Mouse (Mus musculus) cortical plate, adult 2 months (tissue): ENCODE measurements around the gene Ccdc38. TPM values are rescaled to one million over a fixed set of nuclear protein-coding genes. Genes with fewer than 3 reads are reported as not detected.

ENCODE experiments used
- H3K27ac ChIP-seq: fragments of 200-500 bp; 2 replicates; pipeline ENCODE4 v1.5.1; 2012; ENCODE audit warnings: low read length, control low read depth, inconsistent platforms; ENCODE audit not compliant: insufficient read depth
- H3K4me1 ChIP-seq: fragments of 200-500 bp; 2 replicates; pipeline ENCODE4 v1.6.1; 2011; ENCODE audit warnings: low read length; ENCODE audit not compliant: control insufficient read depth, insufficient read depth
- H3K4me3 ChIP-seq: fragments of 200-500 bp; 2 replicates; pipeline ENCODE4 v1.5.1; 2011; ENCODE audit warnings: mild to moderate bottlenecking, low read length, control low read depth; ENCODE audit not compliant: insufficient read depth
- CTCF ChIP-seq: fragments of 200-500 bp; IDR thresholded peaks from 2 replicates; pipeline ENCODE4 v1.5.1; 2011; ENCODE audit warnings: mild to moderate bottlenecking, control low read depth, low read length; ENCODE audit not compliant: insufficient read depth; ENCODE audit errors: extremely low read depth
- POLR2A ChIP-seq: fragments of 200-500 bp; IDR thresholded peaks from 2 replicates; pipeline ENCODE4 v1.6.1; 2011; ENCODE audit warnings: mild to moderate bottlenecking, low read length, control low read depth; ENCODE audit not compliant: insufficient read depth; ENCODE audit errors: extremely low read depth
- polyA plus RNA-seq: library from polyadenylated mRNA; depleted of rRNA; stranded (reverse); fragments of >200 nt; gene quantifications from 2 replicates; pipeline ENCODE4 v1.2.3, GENCODE M21; 2012

Gene Ccdc38
- polyA plus RNA-seq, 1 experiment = not detected

DNA sequence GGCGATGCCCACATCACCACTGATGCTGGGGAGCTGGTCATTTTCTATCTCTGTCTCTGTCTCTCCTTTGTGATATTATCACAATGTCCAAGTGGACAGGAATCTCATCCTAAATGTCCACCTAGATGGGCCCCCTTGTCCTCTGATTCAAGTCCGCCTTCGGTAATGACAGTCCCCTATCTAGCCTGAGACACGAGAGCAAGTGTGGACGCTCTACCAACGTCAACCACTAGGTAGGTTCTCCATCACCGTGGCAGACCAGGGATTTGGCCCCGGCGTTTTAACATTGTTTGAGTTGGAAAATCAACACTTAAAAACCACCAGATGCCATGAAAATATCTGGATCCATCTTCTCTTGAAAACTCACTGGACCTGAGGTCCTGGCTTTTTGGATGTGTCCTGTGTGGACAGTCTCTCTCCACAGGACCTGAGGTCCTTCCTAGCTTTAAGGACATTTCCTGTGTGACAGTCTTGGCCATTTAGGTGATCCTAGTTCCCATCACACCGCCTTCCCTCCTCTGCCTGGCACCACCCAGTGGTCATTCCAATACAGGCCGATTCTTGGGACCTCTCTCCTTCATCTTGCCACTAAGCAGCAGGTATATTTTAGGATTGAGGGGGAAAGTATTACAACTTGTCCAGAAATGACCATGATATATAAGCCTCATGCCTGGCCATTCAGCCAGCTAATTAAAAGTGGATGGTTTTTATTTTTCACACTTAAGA is 27.6 kb downstream of the Ccdc38 start:
- no peak for TF ChIP-seq CTCF
- no peak for TF ChIP-seq POLR2A
- Histone ChIP-seq H3K4me3 (no peak overlapping the region), H3K27ac (no peak overlapping the region), H3K4me1 (no peaks in the 10 kb centered on the region)

DNA sequence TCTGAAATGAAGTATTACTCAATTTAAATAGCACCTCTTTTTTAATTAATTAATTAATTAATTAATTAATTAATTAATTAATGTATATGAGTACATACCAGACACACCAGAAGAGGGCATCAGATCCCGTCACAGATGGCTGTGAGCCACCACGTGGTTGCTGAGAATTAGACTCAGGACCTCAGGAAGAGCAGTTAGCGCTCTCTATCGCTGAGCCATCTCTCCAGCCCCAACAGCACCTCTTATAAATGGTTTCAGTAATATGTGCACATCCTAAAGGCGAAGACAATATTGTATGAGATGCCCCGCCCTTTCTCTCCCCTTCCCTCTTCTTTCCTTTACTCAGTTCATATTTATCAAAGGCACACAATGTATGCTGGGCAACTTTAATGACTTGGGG is 28.2 kb downstream of the Ccdc38 start:
- no peak overlapping the region for H3K4me3 ChIP-seq
- TF ChIP-seq CTCF (no peak), POLR2A (no peak)

DNA sequence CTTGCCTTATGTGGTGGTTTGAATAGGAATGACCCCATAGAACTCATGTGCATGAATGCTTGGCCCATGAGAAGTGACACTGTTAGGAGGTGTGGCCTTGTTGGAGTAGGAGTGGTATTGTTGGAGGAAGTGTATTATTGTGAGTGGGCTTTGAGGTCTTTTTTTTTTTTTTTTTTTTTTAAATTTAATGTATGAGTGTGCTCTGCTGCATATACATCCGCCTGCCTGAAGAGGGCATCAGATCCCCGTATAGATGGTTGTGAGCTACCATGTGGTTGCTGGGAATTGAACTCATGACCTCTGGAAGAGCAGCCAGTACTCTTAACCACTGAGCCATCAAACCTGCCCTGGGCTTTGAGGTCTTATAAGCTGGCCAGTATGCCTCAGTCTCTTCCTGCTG is 31.8 kb downstream of the Ccdc38 start:
- Histone ChIP-seq H3K27ac (no peak overlapping the region), H3K4me1 (no peaks in the 10 kb centered on the region), H3K4me3 (no peak overlapping the region)
- TF ChIP-seq CTCF (no peak), POLR2A (no peak)

More for the DNA sequence above, 28.2 kb downstream of the Ccdc38 start:
- no peaks in the 10 kb centered on the region for H3K4me1 ChIP-seq
- H3K27ac ChIP-seq = no peak overlapping the region

DNA sequence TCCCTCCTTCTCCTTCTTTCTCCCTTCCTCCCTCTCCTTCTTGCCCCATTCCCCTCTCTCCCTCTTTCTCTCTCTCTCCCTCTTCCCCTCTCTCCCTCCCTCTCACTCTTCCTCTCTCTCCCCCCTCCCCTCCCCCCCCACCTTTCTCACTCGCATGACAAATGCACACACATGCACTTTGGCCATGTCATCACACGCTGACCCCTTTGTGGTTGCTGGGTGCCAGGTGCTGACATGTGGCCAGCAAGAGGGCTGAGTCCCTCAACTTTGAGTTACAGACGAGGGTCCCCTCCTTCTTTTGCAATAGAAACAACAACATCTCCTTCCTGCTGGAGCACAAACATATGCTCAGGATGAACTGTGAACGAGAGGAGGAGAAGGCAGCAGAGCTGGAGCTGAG is 34.5 kb downstream of the Ccdc38 start:
- Histone ChIP-seq H3K27ac (no peak overlapping the region), H3K4me3 (no peak overlapping the region), H3K4me1 (no peaks in the 10 kb centered on the region)
- TF ChIP-seq POLR2A (no peak), CTCF (no peak)

DNA sequence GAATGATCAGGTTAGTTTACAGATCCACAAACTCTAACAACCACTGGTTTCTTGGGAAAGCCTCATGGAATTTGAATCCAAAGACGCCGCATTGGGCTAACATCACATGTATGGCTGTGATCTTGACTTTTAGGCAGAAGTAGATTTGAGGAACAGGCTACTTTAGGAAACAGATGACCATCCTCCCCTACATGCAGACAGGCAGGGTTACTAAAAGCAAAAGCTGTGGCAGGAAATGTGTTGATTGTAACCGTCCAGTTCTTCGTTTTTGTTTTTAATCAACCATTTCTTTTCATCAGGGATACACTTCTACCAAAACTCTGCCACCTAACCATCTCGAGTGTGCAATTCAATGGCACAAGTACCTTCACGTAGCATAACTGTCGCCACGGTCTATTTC is 35.5 kb downstream of the Ccdc38 start:
- Histone ChIP-seq H3K4me1 (no peaks in the 10 kb centered on the region), H3K4me3 (no peak overlapping the region), H3K27ac (no peak overlapping the region)
- TF ChIP-seq CTCF = no peak
- no peak for TF ChIP-seq POLR2A

DNA sequence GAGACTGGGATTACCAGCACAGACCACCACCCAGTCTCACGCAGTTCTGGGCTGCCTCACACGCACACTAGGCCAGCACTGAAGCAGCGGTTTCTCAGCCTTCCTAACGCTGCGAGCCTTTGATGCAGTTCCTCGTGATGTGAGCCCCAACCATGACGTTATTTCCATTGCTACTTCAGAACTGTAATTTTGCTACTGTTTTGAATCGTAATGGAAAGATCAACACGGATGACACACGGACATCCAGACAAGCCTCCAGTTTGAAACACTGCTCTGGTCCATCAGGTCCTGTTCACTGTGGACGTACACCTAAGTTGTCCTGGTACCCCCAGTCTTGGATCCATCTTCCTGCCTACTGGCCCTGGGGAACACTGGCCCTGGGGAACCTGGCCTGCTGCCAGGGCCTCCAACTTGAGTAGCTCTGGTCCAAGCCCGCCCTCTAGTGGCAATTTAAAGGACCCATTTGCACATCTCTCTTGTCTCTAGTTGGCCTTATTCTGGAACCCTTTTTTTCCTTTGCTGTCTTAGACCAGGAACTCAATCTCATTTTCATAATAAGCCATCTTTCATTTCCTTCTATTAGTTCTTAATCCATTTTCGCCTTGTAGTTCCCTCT is 36.9 kb downstream of the Ccdc38 start:
- TF ChIP-seq POLR2A = no peak
- TF ChIP-seq CTCF = peak; percentile 73

DNA sequence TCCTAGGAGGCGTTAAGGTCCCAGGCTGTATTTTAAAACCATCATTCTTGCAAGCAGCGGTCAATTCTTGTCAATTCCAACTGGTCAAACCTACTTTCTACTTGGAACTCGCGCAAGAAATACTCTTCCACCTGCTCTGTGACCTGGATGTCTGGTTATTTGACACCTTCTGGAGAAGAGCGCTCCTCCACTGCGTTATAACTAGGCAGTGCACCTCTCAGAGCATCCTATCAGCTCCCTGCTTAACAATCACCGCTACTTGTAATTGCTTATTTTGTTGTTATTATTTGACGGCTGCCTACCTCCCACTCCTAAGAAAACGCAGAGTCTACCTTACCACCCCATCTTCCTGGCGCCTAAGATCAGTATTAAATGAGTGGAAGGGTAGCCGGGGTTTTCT is 48.4 kb downstream of the Ccdc38 start:
- H3K27ac ChIP-seq = no peak overlapping the region

More for the DNA sequence above, 36.9 kb downstream of the Ccdc38 start:
- Histone ChIP-seq H3K4me1 (no peaks in the 10 kb centered on the region), H3K4me3 (no peak overlapping the region), H3K27ac (no peak overlapping the region)

DNA sequence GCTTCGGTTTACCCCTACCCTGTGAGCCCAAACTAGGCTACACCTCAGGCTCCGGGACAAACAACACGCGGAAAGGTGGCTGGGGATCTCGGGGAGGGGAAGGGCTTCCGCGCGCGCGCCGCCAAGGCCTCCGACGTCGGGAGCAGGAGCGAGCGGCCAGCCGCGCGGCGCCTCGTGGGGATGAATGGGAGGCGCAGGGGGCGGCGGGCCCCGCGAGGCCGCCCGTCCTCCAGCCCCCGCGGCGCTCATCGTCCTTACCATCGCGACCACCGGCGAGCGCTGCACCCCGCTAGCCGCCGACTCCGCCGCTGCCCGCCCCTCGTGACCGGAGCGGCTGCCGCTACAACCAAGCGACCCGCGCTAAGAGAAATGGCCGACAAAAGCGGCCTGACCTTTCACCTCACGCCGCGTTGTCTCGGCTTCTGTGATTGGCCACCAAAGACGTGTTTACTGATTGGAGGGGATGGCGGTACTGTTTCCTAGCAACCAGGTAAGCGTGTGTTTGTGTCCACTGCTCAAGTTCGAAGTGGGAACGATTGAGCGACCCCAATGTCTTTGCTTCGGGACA is 48.9 kb downstream of the Ccdc38 start, which contains the start of gene Snrpf:
Snrpf (minus strand) TSS at position 426 of the 568 bp plus-strand sequence.
- Histone ChIP-seq H3K4me3 (peak within 1 kb of the TSS; percentile 32), H3K27ac (no peak within 1 kb of the TSS), H3K4me1 (peaks cover 2% of the 10 kb centered on the region)
- TF ChIP-seq POLR2A = peak; percentile 54; the same call in 1 of the 2 replicates
- TF ChIP-seq CTCF = no peak

More for the DNA sequence above, 48.4 kb downstream of the Ccdc38 start:
- peak overlapping the region; percentile 32 for H3K4me3 ChIP-seq
- TF ChIP-seq CTCF (no peak), POLR2A (no peak)
- H3K4me1 ChIP-seq = peaks cover 2% of the 10 kb centered on the region

DNA sequence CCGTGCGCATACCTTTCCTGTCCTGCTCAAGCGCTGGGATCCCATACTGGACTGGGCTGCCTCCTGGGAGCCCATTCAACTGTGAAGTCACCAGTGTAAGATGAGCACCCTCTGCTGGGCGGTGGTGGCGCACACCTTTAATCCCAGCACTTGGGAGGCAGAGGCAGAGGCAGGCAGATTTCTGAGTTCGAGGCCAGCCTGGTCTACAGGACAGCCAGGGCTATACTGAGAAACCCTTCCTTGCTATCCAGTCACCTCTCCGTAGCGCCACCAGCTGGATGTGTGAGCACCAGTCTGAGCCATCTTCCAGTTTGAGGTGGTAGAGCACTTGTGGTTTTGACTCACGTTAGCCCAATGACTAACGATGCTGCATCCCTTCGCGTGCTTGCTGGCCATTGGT is 52.0 kb downstream of the Ccdc38 start:
- Histone ChIP-seq H3K27ac (no peak overlapping the region), H3K4me3 (no peak overlapping the region), H3K4me1 (peaks cover 2% of the 10 kb centered on the region)
- TF ChIP-seq POLR2A (no peak), CTCF (no peak)
